9 mouse cellular contexts compared by ENCODE assay signal in genomic region chr14:37127652-37128051, GRCm38 (mm10). TPM values are rescaled to one million over a fixed set of nuclear protein-coding genes. Genes with fewer than 3 reads are reported as not detected.
DNase-seq lines count a peak whose midpoint lies in the region; ATAC-seq and TF ChIP-seq lines count a peak whose summit lies in the region.
"Had no signal": no experiment of that assay in that cellular context is flagged by ENCODE, and none has a peak within 500 bp of the region (broad histone marks: within the 10 kb centered on the region; RNA-seq: fewer than 3 reads in every experiment).

No protein-coding gene starts in this region.

- peaks cover 2% of the 10 kb centered on the region; the same call in 1 of the 2 replicates for H3K79me2 ChIP-seq in MEL (ENCODE audit: control insufficient read depth, insufficient read depth, low read length, poor library complexity)

- H3K4me3 ChIP-seq in kidney, postnatal 0 days (replicated peaks; ENCODE audit: low read depth, low read length): no peak overlapping the region
- H3K4me3 ChIP-seq in kidney, embryonic 16.5 days (ENCODE audit: low read length): no peak overlapping the region
- no peak overlapping the region for H3K4me3 ChIP-seq in MEL (ENCODE audit: control insufficient read depth in 1 of 2, insufficient read depth in 1 of 2, low read depth in 2 of 2, low read length in 2 of 2)
- H3K4me3 ChIP-seq in cortical plate, adult 2 months (ENCODE audit: insufficient read depth, low read length): no peak overlapping the region

- H3K27me3 ChIP-seq in kidney, postnatal 0 days (ENCODE audit: insufficient read depth, low read length): no peaks in the 10 kb centered on the region
- H3K27me3 ChIP-seq in kidney, embryonic 16.5 days (ENCODE audit: insufficient read depth, low read length): no peaks in the 10 kb centered on the region
- H3K27me3 ChIP-seq in MEL (ENCODE audit: control insufficient read depth in 1 of 2, insufficient read depth in 2 of 2, low read length in 2 of 2): no peaks in the 10 kb centered on the region

- H3K9me3 ChIP-seq in kidney, postnatal 0 days (replicated peaks; ENCODE audit: low read length): no peaks in the 10 kb centered on the region
- no peaks in the 10 kb centered on the region for H3K9me3 ChIP-seq in kidney, embryonic 16.5 days (ENCODE audit: low read length)
- H3K9me3 ChIP-seq in MEL (replicated peaks; ENCODE audit: insufficient read depth, low read length): no peaks in the 10 kb centered on the region

- no peak overlapping the region for H3K4me2 ChIP-seq in kidney, postnatal 0 days (ENCODE audit: low read length)
- no peak overlapping the region for H3K4me2 ChIP-seq in kidney, embryonic 16.5 days (replicated peaks; ENCODE audit: low read depth, low read length)

- ATAC-seq in kidney, postnatal 0 days (replicated peaks; ENCODE audit: low FRiP score, low read depth): no peak
- no peak for ATAC-seq in kidney, embryonic 16.5 days (ENCODE audit: low FRiP score, low TSS enrichment)

- no peak for TF ChIP-seq POLR2A in MEL (IDR thresholded peaks at IDR 0.05; ENCODE audit: control insufficient read depth in 1 of 2, insufficient read depth in 1 of 2, low read depth in 1 of 2, low read length in 2 of 2, poor library complexity in 1 of 2)
- no peak for TF ChIP-seq POLR2A in cortical plate, adult 2 months (IDR thresholded peaks at IDR 0.05; ENCODE audit: extremely low read depth, insufficient read depth, low read length)

- TF ChIP-seq CTCF in kidney, postnatal 0 days (IDR thresholded peaks at IDR 0.05; ENCODE audit: low read depth): peak; percentile 76
- peak; percentile 42 to 71 (median 62) for TF ChIP-seq CTCF in MEL (IDR thresholded peaks at IDR 0.05 in 2 of 3, conservative IDR thresholded peaks at IDR 0.05 in 1 of 3; ENCODE audit: control insufficient read depth in 1 of 3, insufficient read depth in 1 of 3, low read depth in 2 of 3, low read length in 3 of 3, poor library complexity in 1 of 3, severe bottlenecking in 1 of 3)
- TF ChIP-seq CTCF in cortical plate, adult 2 months (IDR thresholded peaks at IDR 0.05; ENCODE audit: extremely low read depth, insufficient read depth, low read length): peak; percentile 54; the same call in 1 of the 2 replicates

- intact Hi-C loops in left cerebral cortex, postnatal 4 days (cut with DNase I): loop anchor here (10.0 kb wide), 1 partner anchor 263 kb away; no protein-coding TSS in a partner anchor

- DNase-seq in kidney, postnatal 0 days (ENCODE audit: low spot score): peak; percentile 89
- peak; percentile 74 for DNase-seq in CD4-positive, CD25-positive, alpha-beta regulatory T cell, adult 2 months (ENCODE audit: low read depth, low spot score)
- peak; percentile 74 for DNase-seq in MEL (ENCODE audit: low read depth, low spot score)
- peak; percentile 43 for DNase-seq in left cerebral cortex, postnatal 4 days
- peak; percentile 37 for DNase-seq in thymus, postnatal 14 days

- TF ChIP-seq RAD21 in MEL (IDR thresholded peaks at IDR 0.05; ENCODE audit: low read depth, low read length): no peak

- H3K4me1 ChIP-seq in kidney, postnatal 0 days (replicated peaks; ENCODE audit: insufficient read depth, low read length): no peaks in the 10 kb centered on the region
- H3K4me1 ChIP-seq in kidney, embryonic 16.5 days (ENCODE audit: insufficient read depth, low read length): no peaks in the 10 kb centered on the region
- H3K4me1 ChIP-seq in MEL (ENCODE audit: control insufficient read depth in 1 of 2, insufficient read depth in 2 of 2, low read length in 2 of 2): no peaks in the 10 kb centered on the region
- H3K4me1 ChIP-seq in cortical plate, adult 2 months (ENCODE audit: control insufficient read depth, insufficient read depth, low read length): no peaks in the 10 kb centered on the region

- peaks cover 47% of the 10 kb centered on the region for H3K36me3 ChIP-seq in kidney, postnatal 0 days (ENCODE audit: insufficient read depth, low read length)
- H3K36me3 ChIP-seq in kidney, embryonic 16.5 days (ENCODE audit: insufficient read depth, low read length): peaks cover 65% of the 10 kb centered on the region
- H3K36me3 ChIP-seq in MEL (ENCODE audit: control insufficient read depth in 1 of 2, insufficient read depth in 2 of 2, low read length in 2 of 2): peaks cover 3 to 55% of the 10 kb centered on the region in 2 experiments

- H3K9ac ChIP-seq in kidney, postnatal 0 days (ENCODE audit: low read depth, low read length): no peak overlapping the region
- H3K9ac ChIP-seq in kidney, embryonic 16.5 days (replicated peaks; ENCODE audit: low read length): no peak overlapping the region
- no peak overlapping the region for H3K9ac ChIP-seq in MEL (ENCODE audit: control insufficient read depth, low read depth, low read length, poor library complexity, severe bottlenecking)

- H3K27ac ChIP-seq in kidney, postnatal 0 days: no peak overlapping the region
- H3K27ac ChIP-seq in kidney, embryonic 16.5 days (ENCODE audit: low read length): no peak overlapping the region
- H3K27ac ChIP-seq in MEL (ENCODE audit: control insufficient read depth, low read depth, low read length): no peak overlapping the region
- no peak overlapping the region for H3K27ac ChIP-seq in cortical plate, adult 2 months (ENCODE audit: insufficient read depth, low read length)

- WGBS in kidney, postnatal 0 days: 43% methylated on average over 4 of the region's 4 CpGs
- WGBS in kidney, embryonic 16.5 days: 45% methylated on average over 4 of the region's 4 CpGs

- TF ChIP-seq EP300 in MEL (IDR thresholded peaks at IDR 0.05; ENCODE audit: low read depth in 1 of 2, low read length in 2 of 2): no peak

TF ChIP-seq in MEL, 35 proteins besides CTCF, POLR2A, EP300 and RAD21:
- TF ChIP-seq ZKSCAN1 (IDR thresholded peaks at IDR 0.05; ENCODE audit: low read depth, low read length): no peak
- TF ChIP-seq POLR2AphosphoS2 (IDR thresholded peaks at IDR 0.05; ENCODE audit: low read length): 0 out of 2 replicates have a peak, but pooled peaks have one; percentile 36
TF ChIP-seq in MEL: peak in this region for 1.

RNA-seq across cellular contexts. Expression of gene Ghitm, which starts 7.4 kb away (rescaled TPM):
- 267 and 296 TPM in 2 replicates for polyA plus RNA-seq in kidney, postnatal 0 days (2015; fragmentation: Nextera tagmentation; extraction: Ambion mirVana)
- 259 and 277 TPM in 2 replicates for polyA plus RNA-seq in kidney, embryonic 16.5 days (2015; fragmentation: Nextera tagmentation; extraction: Ambion mirVana)
- 138 and 178 TPM in 2 replicates for total RNA-seq in MEL (2012; rRNA removed)
- 100 to 1,000 TPM; 108 to 279 TPM for polyA plus RNA-seq in MEL (2012; ENCODE audit: insufficient read depth in 1 of 2, insufficient read length in 2 of 2, low read depth in 1 of 2, low replicate concordance in 2 of 2, missing spikeins in 1 of 2)
- 305 and 312 TPM in 2 replicates for polyA plus RNA-seq in cortical plate, adult 2 months (2012; rRNA removed)
- total RNA-seq in left cerebral cortex, postnatal 4 days (2021): 100 to 1,000 TPM; 133 to 139 TPM

RNA-seq across cellular contexts. Expression of gene 2610528A11Rik, which starts 13.8 kb away (rescaled TPM):
- polyA plus RNA-seq in kidney, postnatal 0 days (2015; fragmentation: Nextera tagmentation; extraction: Ambion mirVana): 0.17 and 0.26 TPM in 2 replicates
- 0.26 and 0.47 TPM in 2 replicates for polyA plus RNA-seq in kidney, embryonic 16.5 days (2015; fragmentation: Nextera tagmentation; extraction: Ambion mirVana)
- not detected in 2 replicates for total RNA-seq in MEL (2012; rRNA removed)
- under 1 TPM in 1 of 2 experiments, not detected in 1; 0.14 TPM for polyA plus RNA-seq in MEL (2012; ENCODE audit: insufficient read depth in 1 of 2, insufficient read length in 2 of 2, low read depth in 1 of 2, low replicate concordance in 2 of 2, missing spikeins in 1 of 2)
- 0.91 and 1.0 TPM in 2 replicates for polyA plus RNA-seq in cortical plate, adult 2 months (2012; rRNA removed)
- total RNA-seq in left cerebral cortex, postnatal 4 days (2021): under 1 TPM; 0.54 to 0.72 TPM

RNA-seq across cellular contexts. Expression of gene Cdhr1, which starts 29.5 kb away (rescaled TPM):
- 1.6 and 1.7 TPM in 2 replicates for polyA plus RNA-seq in kidney, postnatal 0 days (2015; fragmentation: Nextera tagmentation; extraction: Ambion mirVana)
- 2.9 and 4.4 TPM in 2 replicates for polyA plus RNA-seq in kidney, embryonic 16.5 days (2015; fragmentation: Nextera tagmentation; extraction: Ambion mirVana)
- total RNA-seq in MEL (2012; rRNA removed): not detected in 2 replicates
- polyA plus RNA-seq in MEL (2012; ENCODE audit: insufficient read depth in 1 of 2, insufficient read length in 2 of 2, low read depth in 1 of 2, low replicate concordance in 2 of 2, missing spikeins in 1 of 2): not detected
- polyA plus RNA-seq in cortical plate, adult 2 months (2012; rRNA removed): 1.6 and 1.8 TPM in 2 replicates
- 10 to 100 TPM in 1 of 2 experiments, 1 to 10 TPM in 1; 9.4 to 11.5 TPM for total RNA-seq in left cerebral cortex, postnatal 4 days (2021)
- polyA plus RNA-seq: liver, embryonic 16.5 days had no signal

RNA-seq across cellular contexts. Expression of gene Lrit2, which starts 59.9 kb away (rescaled TPM):
- polyA plus RNA-seq in kidney, postnatal 0 days (2015; fragmentation: Nextera tagmentation; extraction: Ambion mirVana): not detected in 2 replicates
- not detected in 2 replicates for polyA plus RNA-seq in kidney, embryonic 16.5 days (2015; fragmentation: Nextera tagmentation; extraction: Ambion mirVana)
- total RNA-seq in MEL (2012; rRNA removed): not detected in 2 replicates
- polyA plus RNA-seq in MEL (2012; ENCODE audit: insufficient read depth in 1 of 2, insufficient read length in 2 of 2, low read depth in 1 of 2, low replicate concordance in 2 of 2, missing spikeins in 1 of 2): not detected
- not detected in 2 replicates for polyA plus RNA-seq in cortical plate, adult 2 months (2012; rRNA removed)
- not detected for total RNA-seq in left cerebral cortex, postnatal 4 days (2021)
- polyA plus RNA-seq: liver, embryonic 16.5 days; stomach, embryonic 14.5 days had no signal

Comparison
In these comparisons a context has a peak if more than half of its experiments do, and no peak if none do; other contexts are left out.
1. DNase-seq: peak in every context shown above with its lines; median percentile 89 in kidney, postnatal 0 days; 74 in CD4-positive, CD25-positive, alpha-beta regulatory T cell, adult 2 months; 74 in MEL; 43 in left cerebral cortex, postnatal 4 days; 37 in thymus, postnatal 14 days.